Mouse (Mus musculus): ENCODE results near the gene Rab8a. TPM values are rescaled to one million over a fixed set of nuclear protein-coding genes. Genes with fewer than 3 reads are reported as not detected.

The Rab8a gene
- polyA plus RNA-seq, 1 experiment from 2014 or later: 68.4 TPM

DNA sequence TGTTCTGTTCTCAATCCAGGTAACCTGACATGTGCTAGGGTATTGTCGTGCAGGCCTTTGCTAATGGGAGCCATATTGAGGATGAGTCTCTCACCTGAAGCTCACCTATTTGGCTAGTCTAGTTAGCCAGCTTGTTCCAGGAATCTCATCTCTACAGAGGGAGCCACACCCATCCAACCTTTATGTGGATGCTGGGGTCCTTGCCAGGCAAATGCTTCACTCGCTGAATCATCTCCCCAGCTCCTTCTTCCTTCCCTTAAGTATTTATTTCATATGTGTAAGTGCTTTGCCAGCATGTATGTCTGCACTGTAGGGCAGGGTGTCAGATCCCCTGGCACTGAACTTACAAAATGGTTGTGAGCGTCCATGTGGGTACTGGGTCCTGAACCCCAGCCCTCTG is 14.4 kb upstream of the Rab8a start:
- ATAC-seq (replicated peaks; ENCODE audit: insufficient number of reproducible peaks, insufficient read depth, low FRiP score, low read depth): no peak
- Histone ChIP-seq H3K4me2 (no peak overlapping the region), H3K36me3 (peaks cover 93% of the 10 kb centered on the region), H3K9ac (no peak overlapping the region), H3K4me3 (no peak overlapping the region), H3K9me3 (replicated peaks) (no peaks in the 10 kb centered on the region), H3K27ac (peak overlapping the region; percentile 16), H3K4me1 (replicated peaks) (peaks cover 30% of the 10 kb centered on the region), H3K27me3 (no peaks in the 10 kb centered on the region)
- WGBS: 76% methylated on average over 3 of the region's 3 CpGs

DNA sequence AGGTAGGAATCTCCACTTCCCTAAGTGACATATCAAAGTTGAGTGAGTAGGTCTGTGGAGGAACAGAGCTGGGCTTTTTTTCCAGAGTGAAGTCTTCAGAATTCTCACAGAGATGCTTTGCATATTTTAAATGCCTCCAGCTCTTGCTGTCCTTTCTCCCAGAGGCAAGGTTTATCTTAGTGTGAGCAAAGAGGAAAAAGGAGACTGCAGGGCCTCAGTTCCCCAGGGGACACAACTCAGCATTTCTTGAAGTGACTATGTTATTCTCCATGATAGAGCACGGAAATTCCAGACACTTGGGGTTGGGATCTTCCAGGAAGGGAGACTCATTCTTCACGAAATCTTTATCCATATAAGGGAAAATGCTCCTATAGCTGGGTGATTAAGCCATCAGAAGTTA is 13.7 kb upstream of the Rab8a start:
- peaks cover 93% of the 10 kb centered on the region for H3K36me3 ChIP-seq
- 0 out of 2 replicates have a peak, but pooled peaks have one; percentile 19 for ATAC-seq (replicated peaks; ENCODE audit: insufficient number of reproducible peaks, insufficient read depth, low FRiP score, low read depth)
- 47% methylated on average over 2 of the region's 2 CpGs for WGBS
- no peaks in the 10 kb centered on the region for H3K9me3 ChIP-seq (replicated peaks)
- H3K4me3 ChIP-seq: no peak overlapping the region
- peak overlapping the region; percentile 16 for H3K27ac ChIP-seq
- H3K4me2 ChIP-seq: no peak overlapping the region
- peaks cover 30% of the 10 kb centered on the region for H3K4me1 ChIP-seq (replicated peaks)
- no peaks in the 10 kb centered on the region for H3K27me3 ChIP-seq
- no peak overlapping the region for H3K9ac ChIP-seq

DNA sequence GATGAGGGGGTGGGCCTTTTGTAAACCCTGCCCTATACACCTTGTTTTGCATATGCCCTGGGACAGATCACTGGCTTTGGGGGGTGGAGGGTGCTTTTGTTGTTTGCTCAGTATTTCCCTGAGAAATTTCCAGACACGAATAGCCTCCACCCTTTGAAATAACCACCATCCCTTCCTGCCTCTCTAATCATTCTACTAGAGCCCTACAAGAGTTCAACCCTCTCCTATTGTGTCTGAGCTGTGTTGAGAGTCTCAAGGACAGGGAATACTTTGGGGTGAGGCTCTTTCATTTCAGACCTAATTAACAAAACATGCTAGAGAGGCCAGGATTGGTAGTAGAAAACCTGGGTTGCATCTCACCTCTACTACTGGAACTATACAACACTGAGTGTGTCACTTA is 11.9 kb upstream of the Rab8a start:
- Histone ChIP-seq H3K4me1 (replicated peaks) (peaks cover 26% of the 10 kb centered on the region), H3K4me3 (no peak overlapping the region), H3K9me3 (replicated peaks) (no peaks in the 10 kb centered on the region), H3K27me3 (no peaks in the 10 kb centered on the region), H3K36me3 (peaks cover 88% of the 10 kb centered on the region), H3K9ac (no peak overlapping the region), H3K27ac (no peak overlapping the region), H3K4me2 (no peak overlapping the region)
- ATAC-seq (replicated peaks; ENCODE audit: insufficient number of reproducible peaks, insufficient read depth, low FRiP score, low read depth): no peak
- WGBS: 88% methylated on average over 1 of the region's 1 CpGs

DNA sequence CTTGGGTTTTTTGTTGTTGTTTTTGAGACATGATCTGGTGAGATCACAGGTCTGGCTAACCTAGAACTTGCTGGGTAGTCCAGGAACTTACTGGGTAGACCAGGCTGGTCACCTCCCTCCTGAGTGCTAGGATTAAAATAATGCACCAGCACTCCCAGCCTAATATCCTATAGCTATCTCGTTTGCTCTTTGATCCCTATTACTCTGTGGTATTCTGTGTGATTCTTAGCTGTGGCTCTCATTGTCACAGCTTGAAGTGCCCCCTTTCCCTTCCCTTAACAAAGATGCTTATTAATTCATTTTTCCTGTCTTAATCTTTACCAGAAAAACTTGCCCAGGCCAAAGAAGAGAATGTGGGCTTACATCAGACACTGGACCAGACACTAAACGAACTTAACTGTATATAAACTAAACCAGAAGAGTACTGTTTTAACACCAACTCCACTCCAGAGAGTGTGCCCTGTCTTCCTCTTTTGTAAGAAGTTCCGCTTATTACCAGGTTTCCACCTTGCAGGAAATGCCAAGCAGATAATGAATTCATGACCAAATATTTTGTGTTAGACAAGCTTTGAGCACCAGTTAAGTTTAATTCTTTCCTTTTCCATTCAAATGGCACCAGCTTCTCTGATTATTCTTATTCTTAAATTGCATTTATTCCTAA is 9.5 kb upstream of the Rab8a start:
- peaks cover 10% of the 10 kb centered on the region for H3K4me1 ChIP-seq (replicated peaks)
- H3K9me3 ChIP-seq (replicated peaks): no peaks in the 10 kb centered on the region
- WGBS: 74% methylated on average over 3 of the region's 3 CpGs
- no peak for ATAC-seq (replicated peaks; ENCODE audit: insufficient number of reproducible peaks, insufficient read depth, low FRiP score, low read depth)
- H3K4me2 ChIP-seq: no peak overlapping the region
- no peak overlapping the region for H3K27ac ChIP-seq
- H3K36me3 ChIP-seq: peaks cover 67% of the 10 kb centered on the region
- H3K9ac ChIP-seq: no peak overlapping the region
- no peak overlapping the region for H3K4me3 ChIP-seq
- no peaks in the 10 kb centered on the region for H3K27me3 ChIP-seq

DNA sequence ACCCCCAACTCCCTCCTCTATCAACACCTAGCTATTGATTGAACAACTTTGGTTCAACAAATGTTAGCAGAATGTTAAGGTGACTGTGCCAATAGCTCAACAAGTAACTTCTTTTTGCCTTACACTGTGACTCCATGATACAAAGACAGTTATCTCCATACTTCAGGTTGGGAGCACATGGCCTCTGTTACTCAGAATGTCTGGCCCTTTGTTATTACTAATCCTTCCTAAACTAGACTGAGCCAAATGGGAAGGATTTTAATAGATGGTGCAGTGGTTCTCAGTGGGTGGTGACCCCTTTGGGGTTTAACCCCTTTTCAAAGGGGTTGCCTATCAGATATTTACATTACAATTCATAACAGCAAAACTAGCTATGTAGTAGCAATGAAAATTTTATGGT is 7.6 kb upstream of the Rab8a start:
- Histone ChIP-seq H3K4me3 (no peak overlapping the region), H3K9ac (no peak overlapping the region), H3K9me3 (replicated peaks) (no peaks in the 10 kb centered on the region), H3K4me1 (replicated peaks) (no peaks in the 10 kb centered on the region), H3K36me3 (peaks cover 50% of the 10 kb centered on the region), H3K27ac (no peak overlapping the region), H3K4me2 (no peak overlapping the region), H3K27me3 (no peaks in the 10 kb centered on the region)
- no peak for ATAC-seq (replicated peaks; ENCODE audit: insufficient number of reproducible peaks, insufficient read depth, low FRiP score, low read depth)

- Histone ChIP-seq H3K9me3 (replicated peaks) (no peaks in the 10 kb centered on the region), H3K9ac (no peak overlapping the region; the same call in 1 of the 2 replicates), H3K36me3 (peaks cover 6% of the 10 kb centered on the region), H3K27me3 (no peaks in the 10 kb centered on the region), H3K27ac (no peak overlapping the region), H3K4me2 (no peak overlapping the region), H3K4me1 (replicated peaks) (peaks cover 24% of the 10 kb centered on the region), H3K4me3 (no peak overlapping the region)
- ATAC-seq (replicated peaks; ENCODE audit: insufficient number of reproducible peaks, insufficient read depth, low FRiP score, low read depth): no peak
- 90% methylated on average over 2 of the region's 2 CpGs for WGBS
Observed at GRCm38 (mm10) chr8:72158096-72158495, 2.9 kb upstream of the Rab8a start.

- 70% methylated on average over 3 of the region's 3 CpGs for WGBS
- Histone ChIP-seq H3K4me2 (no peak overlapping the region), H3K27ac (no peak overlapping the region), H3K9ac (no peak overlapping the region), H3K36me3 (peaks cover 4% of the 10 kb centered on the region; the same call in 1 of the 2 replicates), H3K9me3 (replicated peaks) (no peaks in the 10 kb centered on the region), H3K27me3 (no peaks in the 10 kb centered on the region), H3K4me1 (replicated peaks) (peaks cover 24% of the 10 kb centered on the region), H3K4me3 (no peak overlapping the region)
- ATAC-seq (replicated peaks; ENCODE audit: insufficient number of reproducible peaks, insufficient read depth, low FRiP score, low read depth): no peak
Observed at GRCm38 (mm10) chr8:72158726-72159125, 2.3 kb upstream of the Rab8a start.

GRCm38 (mm10) chr8:72160007-72160406 is 993 bp upstream of the Rab8a start:
- no peaks in the 10 kb centered on the region for H3K9me3 ChIP-seq (replicated peaks)
- peak overlapping the region; percentile 81; the same call in 1 of the 2 replicates for H3K27ac ChIP-seq
- no peaks in the 10 kb centered on the region for H3K27me3 ChIP-seq
- 57% methylated on average over 3 of the region's 3 CpGs for whole genome bisulfite sequencing
- peaks cover 9% of the 10 kb centered on the region; the same call in 1 of the 2 replicates for H3K36me3 ChIP-seq
- H3K9ac ChIP-seq: no peak overlapping the region
- H3K4me3 ChIP-seq: peak overlapping the region; percentile 52
- H3K4me2 ChIP-seq: peak overlapping the region; percentile 85
- no peak for ATAC-seq (replicated peaks; ENCODE audit: insufficient number of reproducible peaks, insufficient read depth, low FRiP score, low read depth)
- peaks cover 24% of the 10 kb centered on the region for H3K4me1 ChIP-seq (replicated peaks)

DNA sequence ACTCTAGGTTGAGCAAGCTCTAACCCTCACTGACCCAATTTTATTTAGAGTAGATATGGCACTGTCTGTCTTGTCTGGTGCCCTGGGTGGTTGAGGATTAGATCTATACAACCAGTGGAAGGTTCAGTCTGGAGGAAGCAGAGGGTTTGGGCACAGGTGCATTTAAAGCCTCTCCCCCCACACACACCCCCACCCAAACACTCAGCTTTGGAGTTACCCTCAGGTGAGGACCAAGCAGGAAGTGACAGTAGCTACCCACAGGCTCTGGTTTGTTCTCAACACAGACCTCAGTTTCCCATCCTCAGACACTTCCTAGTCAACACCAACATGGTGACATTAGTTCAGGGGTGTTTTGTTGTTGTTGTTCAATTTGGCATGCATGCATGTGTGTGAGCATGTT is 1.8 kb downstream of the Rab8a start:
- Histone ChIP-seq H3K9ac (no peak overlapping the region), H3K9me3 (replicated peaks) (no peaks in the 10 kb centered on the region), H3K27me3 (no peaks in the 10 kb centered on the region), H3K36me3 (peaks cover 9% of the 10 kb centered on the region; the same call in 1 of the 2 replicates), H3K4me1 (replicated peaks) (peaks cover 29% of the 10 kb centered on the region), H3K4me2 (peak overlapping the region; percentile 85), H3K27ac (no peak overlapping the region), H3K4me3 (no peak overlapping the region)
- no peak for ATAC-seq (replicated peaks; ENCODE audit: insufficient number of reproducible peaks, insufficient read depth, low FRiP score, low read depth)

GRCm38 (mm10) chr8:72169098-72169668 is 8.2 kb downstream of the Rab8a start:
- H3K4me2 ChIP-seq: no peak overlapping the region
- H3K36me3 ChIP-seq: peaks cover 65% of the 10 kb centered on the region
- no peak overlapping the region for H3K4me3 ChIP-seq
- H3K4me1 ChIP-seq (replicated peaks): peaks cover 5% of the 10 kb centered on the region; the same call in 1 of the 2 replicates
- no peak overlapping the region for H3K27ac ChIP-seq
- H3K27me3 ChIP-seq: no peaks in the 10 kb centered on the region
- WGBS: 85% methylated on average over 3 of the region's 3 CpGs
- H3K9me3 ChIP-seq (replicated peaks): no peaks in the 10 kb centered on the region
- H3K9ac ChIP-seq: no peak overlapping the region
- ATAC-seq (replicated peaks; ENCODE audit: insufficient number of reproducible peaks, insufficient read depth, low FRiP score, low read depth): no peak

DNA sequence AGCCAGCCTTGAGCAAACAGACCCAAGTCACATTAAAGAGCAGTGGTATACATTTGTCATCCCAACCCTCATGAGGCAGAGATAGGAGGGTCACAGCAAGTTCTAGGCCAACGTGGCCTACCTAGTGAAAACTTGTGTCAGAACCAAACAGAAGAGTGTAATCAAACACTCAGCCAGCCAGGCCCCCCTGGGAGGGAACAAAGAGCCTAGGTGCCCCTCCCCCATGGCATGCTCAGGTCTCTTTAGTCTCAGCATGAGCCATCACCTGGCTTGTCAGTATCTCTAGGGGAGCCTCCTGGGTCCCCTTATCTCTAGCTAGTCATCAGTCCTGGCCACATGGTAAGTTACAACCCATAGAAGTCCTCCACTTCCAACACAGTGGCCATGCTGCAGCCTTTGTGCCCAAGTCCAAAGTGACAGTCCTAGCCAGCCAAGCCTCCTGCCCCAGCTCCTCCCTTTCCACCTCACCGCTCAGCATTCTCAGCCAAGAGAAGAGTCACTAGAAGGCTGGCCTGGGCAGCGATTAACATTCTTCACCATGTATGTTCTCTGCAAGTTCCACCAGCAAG is 8.8 kb downstream of the Rab8a start:
- Histone ChIP-seq H3K4me1 (replicated peaks) (peaks cover 5% of the 10 kb centered on the region; the same call in 1 of the 2 replicates), H3K27ac (no peak overlapping the region), H3K9ac (no peak overlapping the region), H3K27me3 (no peaks in the 10 kb centered on the region), H3K9me3 (replicated peaks) (no peaks in the 10 kb centered on the region), H3K4me3 (no peak overlapping the region), H3K36me3 (peaks cover 64% of the 10 kb centered on the region), H3K4me2 (no peak overlapping the region)
- ATAC-seq (replicated peaks; ENCODE audit: insufficient number of reproducible peaks, insufficient read depth, low FRiP score, low read depth): no peak
- whole genome bisulfite sequencing: 73% methylated on average over 3 of the region's 3 CpGs

Data from heart, embryonic 15.5 days (tissue).